Mouse (Mus musculus): ENCODE measurements around the gene Slc1a3. TPM values are rescaled to one million over a fixed set of nuclear protein-coding genes. Genes with fewer than 3 reads are reported as not detected.
"Not testable (repeated sequence)": the region's sequence is repeated elsewhere in the genome, so short reads cannot be mapped to it uniquely, and the experiment has no call there.

Slc1a3 gene
- total RNA-seq, 2 experiments from 2014 or later, result 0.08 to 0.67 TPM

- ATAC-seq (replicated peaks; ENCODE audit: poor library complexity), result peak; percentile 33; the same call in 1 of the 2 replicates
Measured at GRCm38 (mm10) chr15:8709578-8709977, 986 bp downstream of the Slc1a3 start.

- no peak for ATAC-seq (replicated peaks; ENCODE audit: poor library complexity)
Measured at GRCm38 (mm10) chr15:8706613-8707012, 4.0 kb downstream of the Slc1a3 start.

GRCm38 (mm10) chr15:8706178-8706577 is 4.4 kb downstream of the Slc1a3 start:
- ATAC-seq (replicated peaks; ENCODE audit: poor library complexity), result no peak

GRCm38 (mm10) chr15:8705560-8705959 is 5.0 kb downstream of the Slc1a3 start:
- ATAC-seq (replicated peaks; ENCODE audit: poor library complexity), result not testable (repeated sequence)

- ATAC-seq (replicated peaks; ENCODE audit: poor library complexity), result no peak
Measured at GRCm38 (mm10) chr15:8697976-8698375, 12.6 kb downstream of the Slc1a3 start.

GRCm38 (mm10) chr15:8697500-8697899 is 13.1 kb downstream of the Slc1a3 start:
- no peak for ATAC-seq (replicated peaks; ENCODE audit: poor library complexity)

GRCm38 (mm10) chr15:8690141-8690540 is 20.4 kb downstream of the Slc1a3 start:
- not testable (repeated sequence) for ATAC-seq (replicated peaks; ENCODE audit: poor library complexity)

- no peak for ATAC-seq (replicated peaks; ENCODE audit: poor library complexity)
Measured at GRCm38 (mm10) chr15:8686846-8687245, 23.7 kb downstream of the Slc1a3 start.

GRCm38 (mm10) chr15:8685506-8685905 is 25.1 kb downstream of the Slc1a3 start:
- ATAC-seq (replicated peaks; ENCODE audit: poor library complexity), result no peak

GRCm38 (mm10) chr15:8684263-8684662 is 26.3 kb downstream of the Slc1a3 start:
- ATAC-seq (replicated peaks; ENCODE audit: poor library complexity), result no peak

GRCm38 (mm10) chr15:8682871-8683270 is 27.7 kb downstream of the Slc1a3 start:
- no peak for ATAC-seq (replicated peaks; ENCODE audit: poor library complexity)

- ATAC-seq (replicated peaks; ENCODE audit: poor library complexity), result no peak
Measured at GRCm38 (mm10) chr15:8682421-8682820, 28.1 kb downstream of the Slc1a3 start.

- ATAC-seq (replicated peaks; ENCODE audit: poor library complexity), result no peak
Measured at GRCm38 (mm10) chr15:8681971-8682370, 28.6 kb downstream of the Slc1a3 start.

- ATAC-seq (replicated peaks; ENCODE audit: poor library complexity), result no peak
Measured at GRCm38 (mm10) chr15:8681009-8681408, 29.6 kb downstream of the Slc1a3 start.

GRCm38 (mm10) chr15:8676959-8677358 is 33.6 kb downstream of the Slc1a3 start:
- no peak for ATAC-seq (replicated peaks; ENCODE audit: poor library complexity)

- no peak for ATAC-seq (replicated peaks; ENCODE audit: poor library complexity)
Measured at GRCm38 (mm10) chr15:8676211-8676691, 34.3 kb downstream of the Slc1a3 start.

GRCm38 (mm10) chr15:8675616-8676015 is 34.9 kb downstream of the Slc1a3 start:
- ATAC-seq (replicated peaks; ENCODE audit: poor library complexity), result no peak

- no peak for ATAC-seq (replicated peaks; ENCODE audit: poor library complexity)
Measured at GRCm38 (mm10) chr15:8672532-8672931, 38.0 kb downstream of the Slc1a3 start.

GRCm38 (mm10) chr15:8667849-8668522 is 42.6 kb downstream of the Slc1a3 start:
- no peak for ATAC-seq (replicated peaks; ENCODE audit: poor library complexity)

GRCm38 (mm10) chr15:8665675-8666350 is 44.8 kb downstream of the Slc1a3 start:
- ATAC-seq (replicated peaks; ENCODE audit: poor library complexity), result no peak

GRCm38 (mm10) chr15:8663348-8664099 is 47.0 kb downstream of the Slc1a3 start:
- ATAC-seq (replicated peaks; ENCODE audit: poor library complexity), result peak; percentile 85

GRCm38 (mm10) chr15:8661856-8662255 is 48.7 kb downstream of the Slc1a3 start:
- peak; percentile 35; the same call in 1 of the 2 replicates for ATAC-seq (replicated peaks; ENCODE audit: poor library complexity)

All from megakaryocyte progenitor cell, adult 5-6 weeks (primary cell).